Mouse (Mus musculus) embryonic facial prominence, embryonic 10.5 days (tissue): ENCODE measurements around the gene Fut2. TPM values are rescaled to one million over a fixed set of nuclear protein-coding genes. Genes with fewer than 3 reads are reported as not detected.

Experiments used
- DNase-seq: peaks from one replicate; pipeline ENCODE4 v3.0.0-alpha.2; 2017; ENCODE audit warnings: low spot score
- H3K27ac ChIP-seq: fragments of 300-500 bp; sonication (generic); replicated peaks from 2 replicates; pipeline ENCODE4 v1.5.1; 2016; ENCODE audit warnings: mild to moderate bottlenecking
- H3K27me3 ChIP-seq: fragments of 300-500 bp; sonication (generic); replicated peaks from 2 replicates; pipeline ENCODE4 v1.6.1; 2016; ENCODE audit warnings: low read depth, mild to moderate bottlenecking; ENCODE audit not compliant: poor library complexity, severe bottlenecking
- H3K36me3 ChIP-seq: fragments of 300-500 bp; sonication (generic); replicated peaks from 2 replicates; pipeline ENCODE4 v1.6.1; 2016; ENCODE audit warnings: mild to moderate bottlenecking, moderate library complexity
- H3K4me1 ChIP-seq: fragments of 300-500 bp; sonication (generic); 2 replicates; pipeline ENCODE4 v1.6.1; 2016
- H3K4me3 ChIP-seq: fragments of 300-500 bp; sonication (generic); 2 replicates; pipeline ENCODE4 v1.5.1; 2016; ENCODE audit warnings: mild to moderate bottlenecking, moderate library complexity
- H3K9me3 ChIP-seq: fragments of 300-500 bp; sonication (generic); 2 replicates; pipeline ENCODE4 v1.6.1; 2016; ENCODE audit warnings: mild to moderate bottlenecking
- WGBS: fragments of 180-500 bp; shearing (Covaris S2); methylation state at CpG from one replicate; pipeline ENCODE4 v1.1.7; 2016; 5-methylcytosine and 5-hydroxymethylcytosine counted together
- polyA plus RNA-seq: library from polyadenylated mRNA; unstranded; fragments of >200 nt; fragmentation: Nextera tagmentation; extraction: Ambion mirVana; gene quantifications from 2 replicates; pipeline ENCODE4 v1.2.1, GENCODE M21; 2016

Gene Fut2
- polyA plus RNA-seq, 1 experiment from 2014 or later: 0.07 TPM

DNA sequence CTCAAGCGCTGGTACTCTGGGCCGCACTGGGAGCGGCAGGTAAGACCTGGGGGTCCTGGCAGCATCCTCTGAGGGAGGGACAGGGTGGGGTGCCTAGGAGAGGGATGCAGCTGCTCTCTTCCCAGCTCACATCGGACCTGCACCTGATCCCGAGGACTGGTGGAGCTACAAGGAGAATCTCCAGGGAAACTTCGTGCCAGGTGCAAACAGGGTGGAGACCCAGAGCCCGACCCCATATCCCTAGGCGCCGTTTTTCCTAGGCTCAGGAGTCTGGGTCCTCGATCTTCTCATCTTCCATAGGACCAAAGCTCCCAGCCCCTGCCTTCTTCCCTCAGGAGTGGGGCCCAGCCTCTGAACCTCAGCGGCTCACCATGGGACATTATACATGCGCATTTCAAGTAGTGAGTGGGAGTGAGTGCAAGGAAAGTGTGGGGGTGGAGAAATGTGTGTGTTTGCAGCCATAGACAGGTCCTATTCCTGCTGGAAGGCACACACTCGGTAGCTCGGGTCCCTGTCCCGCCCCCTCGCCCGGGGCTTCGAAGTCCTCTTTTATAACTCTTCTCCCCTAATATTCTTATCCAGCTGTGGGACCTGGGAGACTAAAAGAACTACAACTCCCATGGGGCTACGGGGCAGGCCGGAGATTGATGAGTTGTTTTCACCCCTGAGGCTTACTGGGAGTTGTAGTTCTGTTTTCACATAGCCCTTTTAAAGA is 34.3 kb upstream of the Fut2 start:
- Histone ChIP-seq H3K27me3 (peaks cover 46% of the 10 kb centered on the region), H3K9me3 (no peaks in the 10 kb centered on the region), H3K36me3 (no peaks in the 10 kb centered on the region), H3K4me3 (peak overlapping the region; percentile 59), H3K27ac (peak overlapping the region; percentile 48), H3K4me1 (peaks cover 52% of the 10 kb centered on the region)
- 1% methylated on average over 20 of the region's 20 CpGs for WGBS
- DNase-seq: peak; percentile 76

DNA sequence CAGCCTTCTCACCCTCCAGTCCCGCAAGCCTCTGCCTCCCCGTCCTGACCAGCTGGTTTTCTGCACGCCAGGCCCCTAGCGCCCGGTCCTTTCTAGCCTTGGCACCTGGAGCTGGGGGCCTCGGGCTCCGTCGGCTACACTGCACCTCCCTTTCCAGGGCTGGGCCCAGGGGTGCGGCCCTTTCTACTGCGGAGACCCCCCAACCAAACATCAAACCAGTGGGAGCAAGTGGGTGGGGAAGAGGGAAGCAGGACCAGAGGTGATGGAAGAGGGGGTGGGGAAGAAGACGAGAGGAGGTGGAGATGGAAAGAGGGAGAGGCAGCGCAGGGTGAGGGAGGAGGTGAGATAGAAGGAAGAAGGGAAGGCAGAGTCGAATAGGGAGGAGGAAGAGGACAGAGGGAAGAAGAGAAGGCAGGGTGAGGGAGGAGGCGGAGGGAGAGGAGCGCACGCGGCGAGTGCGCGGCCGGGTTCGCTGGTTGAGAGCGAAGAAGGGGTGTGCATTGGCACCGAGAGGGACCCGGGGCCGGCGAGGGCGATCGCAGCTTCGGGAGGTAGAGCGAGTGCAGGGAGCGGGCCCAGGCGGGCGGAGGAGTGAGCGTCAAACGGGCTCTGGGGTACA is 33.4 kb upstream of the Fut2 start, which contains the start of gene Car11:
Gene Car11, plus strand, starts transcription at position 321 of the 619 bp plus-strand sequence.
- peaks cover 46% of the 10 kb centered on the region for H3K27me3 ChIP-seq
- no peaks in the 10 kb centered on the region for H3K36me3 ChIP-seq
- peaks cover 56% of the 10 kb centered on the region for H3K4me1 ChIP-seq
- peak within 1 kb of the TSS; percentile 48 for H3K27ac ChIP-seq
- peak; percentile 45 for DNase-seq
- H3K4me3 ChIP-seq: peak within 1 kb of the TSS; percentile 59
- H3K9me3 ChIP-seq: no peaks in the 10 kb centered on the region
- WGBS: 2% methylated on average over 36 of the region's 36 CpGs

DNA sequence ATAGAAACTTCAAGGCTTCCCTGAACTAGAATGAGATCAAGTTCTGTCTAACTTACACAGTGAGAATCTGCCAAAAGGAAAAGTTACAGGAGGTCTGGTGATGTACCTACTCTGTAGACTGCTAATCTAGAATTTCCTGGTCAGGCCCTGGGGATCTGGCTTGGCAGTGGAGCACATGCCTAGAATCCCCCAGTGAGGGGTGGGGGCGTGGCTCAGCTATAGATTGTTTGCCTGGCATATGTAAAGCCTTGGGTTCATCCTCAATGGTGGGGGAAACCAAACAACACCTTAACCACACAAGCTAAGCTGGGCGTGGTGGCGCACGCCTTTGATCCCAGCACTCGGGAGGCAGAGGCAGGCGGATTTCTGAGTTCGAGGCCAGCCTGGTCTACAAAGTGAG is 31.7 kb upstream of the Fut2 start:
- H3K27me3 ChIP-seq: peaks cover 46% of the 10 kb centered on the region
- H3K4me1 ChIP-seq: peaks cover 52% of the 10 kb centered on the region
- 80% methylated on average over 7 of the region's 7 CpGs for WGBS
- H3K36me3 ChIP-seq: no peaks in the 10 kb centered on the region
- no peaks in the 10 kb centered on the region for H3K9me3 ChIP-seq
- no peak overlapping the region for H3K4me3 ChIP-seq
- DNase-seq: no peak
- no peak overlapping the region for H3K27ac ChIP-seq

DNA sequence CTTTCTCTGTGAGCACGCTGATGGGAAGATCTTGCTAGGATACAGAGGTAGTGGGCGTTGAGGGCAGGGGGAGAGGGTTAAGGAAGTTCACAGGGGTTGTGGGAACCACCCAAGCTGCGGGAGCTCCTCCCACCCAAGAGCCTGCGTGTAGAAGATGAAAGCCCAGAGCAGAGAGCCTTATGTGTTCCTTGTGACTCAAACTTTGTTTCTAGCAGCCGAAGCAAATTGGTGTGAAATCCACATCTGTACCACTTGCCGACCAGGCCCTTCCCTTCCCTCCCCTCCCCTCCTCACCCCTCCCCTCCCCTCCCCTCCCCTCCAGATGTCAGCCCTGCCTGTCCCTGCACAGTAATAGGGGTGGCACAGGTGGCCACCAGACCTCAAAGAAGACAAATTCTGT is 28.9 kb upstream of the Fut2 start:
- WGBS: 18% methylated on average over 6 of the region's 6 CpGs
- H3K27me3 ChIP-seq: peaks cover 29% of the 10 kb centered on the region

DNA sequence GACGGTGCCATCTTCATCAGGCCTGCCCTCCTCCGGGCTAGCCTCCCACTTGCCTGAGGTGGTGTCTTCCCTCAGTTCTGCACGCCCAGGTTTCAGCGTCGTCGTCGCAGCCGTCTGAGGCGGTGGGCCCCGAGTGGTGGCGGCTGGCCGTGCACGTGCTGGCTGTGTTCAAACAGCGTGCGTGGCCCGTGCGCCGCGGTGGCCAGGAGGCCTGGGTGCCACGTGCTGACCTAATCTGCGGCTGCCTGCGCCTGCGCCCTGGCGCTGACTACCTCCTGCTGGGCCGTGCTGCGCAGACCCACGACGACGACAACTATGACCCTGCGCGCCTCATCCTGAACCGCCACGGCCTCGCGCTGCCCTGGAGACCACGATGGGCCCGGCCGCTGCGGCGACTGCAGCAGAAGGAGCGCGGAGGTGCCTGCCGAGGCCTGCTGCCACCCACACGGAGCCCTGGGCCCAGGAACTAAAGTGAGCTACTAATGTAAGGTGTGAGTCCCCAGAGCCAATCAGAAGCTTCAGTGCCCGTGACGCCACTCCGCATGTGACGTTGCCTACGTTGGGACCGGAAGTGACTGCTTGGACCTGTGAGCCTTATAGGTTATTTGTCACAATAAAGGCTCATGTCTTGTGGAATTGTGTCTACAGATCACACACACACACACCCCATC is 27.9 kb upstream of the Fut2 start, which contains the start of gene Sec1:
Gene Sec1, minus strand, starts transcription at position 482 of the 671 bp plus-strand sequence.
- H3K36me3 ChIP-seq: no peaks in the 10 kb centered on the region
- no peak within 1 kb of the TSS for H3K4me3 ChIP-seq
- peaks cover 19% of the 10 kb centered on the region for H3K27me3 ChIP-seq
- H3K27ac ChIP-seq: peak within 1 kb of the TSS; percentile 54
- 88% methylated on average over 50 of the region's 50 CpGs for WGBS
- peaks cover 45% of the 10 kb centered on the region for H3K4me1 ChIP-seq
- no peak for DNase-seq
- H3K9me3 ChIP-seq: no peaks in the 10 kb centered on the region

More for the DNA sequence above, 28.9 kb upstream of the Fut2 start:
- no peak overlapping the region for H3K4me3 ChIP-seq
- H3K27ac ChIP-seq: peak overlapping the region; percentile 54; the same call in 1 of the 2 replicates
- peak; percentile 68 for DNase-seq
- no peaks in the 10 kb centered on the region for H3K36me3 ChIP-seq
- H3K4me1 ChIP-seq: peaks cover 45% of the 10 kb centered on the region
- no peaks in the 10 kb centered on the region for H3K9me3 ChIP-seq

DNA sequence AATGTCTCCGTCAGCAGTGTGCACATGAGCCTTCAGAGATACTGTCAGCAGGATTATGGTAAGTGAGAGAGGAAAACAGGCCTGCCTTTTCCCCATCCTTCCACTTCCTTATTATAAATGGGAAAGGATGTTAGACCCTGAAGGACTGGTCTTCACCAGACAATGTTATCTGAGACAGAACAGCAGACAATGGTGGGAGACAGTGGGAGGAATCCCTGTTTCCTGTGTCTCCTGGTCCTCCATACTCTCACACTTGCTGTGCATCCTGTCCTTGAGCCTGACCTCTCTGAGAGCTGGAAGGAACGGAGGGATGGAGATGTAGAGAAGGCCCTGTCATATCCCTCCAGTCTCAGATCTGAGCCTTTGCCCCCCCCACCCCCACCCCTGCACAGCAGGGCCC is 26.2 kb upstream of the Fut2 start:
- peaks cover 49% of the 10 kb centered on the region for H3K4me1 ChIP-seq
- no peak overlapping the region for H3K4me3 ChIP-seq
- H3K36me3 ChIP-seq: no peaks in the 10 kb centered on the region
- 87% methylated on average over 2 of the region's 2 CpGs for WGBS
- H3K27ac ChIP-seq: 0 out of 2 replicates have a peak overlapping the region, but pooled peaks have one; percentile 44
- no peaks in the 10 kb centered on the region for H3K9me3 ChIP-seq
- 0 out of 2 replicates have a peak, but pooled peaks cover 6% of the 10 kb centered on the region for H3K27me3 ChIP-seq
- no peak for DNase-seq

DNA sequence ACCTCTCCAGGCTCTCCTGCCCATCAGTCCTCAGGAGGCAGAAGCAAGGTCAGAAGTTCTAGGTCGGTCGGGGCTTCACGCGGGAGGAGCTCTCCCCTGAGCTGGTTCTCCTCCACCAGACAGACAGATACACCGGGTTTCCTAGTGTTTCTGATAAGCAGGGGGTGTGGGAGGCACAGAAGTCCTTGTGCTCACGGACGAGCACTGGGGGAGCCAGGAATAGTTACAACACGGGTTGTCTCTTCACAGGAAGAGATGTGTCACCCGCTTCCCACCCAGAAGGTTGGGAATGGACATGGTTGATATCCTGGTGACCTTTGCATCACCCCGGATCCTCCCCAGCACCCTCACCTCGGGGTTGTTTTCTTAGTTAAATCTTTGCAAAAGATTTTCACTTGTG is 23.6 kb upstream of the Fut2 start:
- Histone ChIP-seq H3K4me3 (no peak overlapping the region), H3K27ac (0 out of 2 replicates have a peak overlapping the region, but pooled peaks have one; percentile 26), H3K27me3 (peaks cover 14% of the 10 kb centered on the region; the same call in 1 of the 2 replicates), H3K36me3 (no peaks in the 10 kb centered on the region), H3K4me1 (peaks cover 64% of the 10 kb centered on the region), H3K9me3 (no peaks in the 10 kb centered on the region)
- WGBS: 75% methylated on average over 11 of the region's 11 CpGs
- no peak for DNase-seq

DNA sequence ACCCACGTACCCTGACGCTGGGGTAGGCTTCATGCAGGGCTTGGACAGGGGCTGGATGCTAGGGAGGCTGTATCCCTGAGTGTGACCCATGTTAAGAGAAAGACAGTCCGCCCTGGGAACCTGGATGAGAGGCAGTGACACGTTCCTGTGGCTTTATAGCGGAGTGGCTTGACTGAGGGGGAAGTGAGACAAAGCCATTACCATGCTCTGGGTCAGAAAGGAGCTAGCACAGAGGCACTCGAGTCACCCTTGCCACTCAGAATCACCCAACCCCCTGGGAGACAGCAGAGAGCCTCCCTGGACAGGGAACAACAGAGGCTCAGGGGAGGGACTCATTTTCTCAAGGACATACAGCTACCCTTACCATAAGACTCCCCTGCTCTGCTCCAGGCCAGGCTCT is 22.9 kb upstream of the Fut2 start:
- Histone ChIP-seq H3K4me3 (no peak overlapping the region), H3K27me3 (peaks cover 18% of the 10 kb centered on the region; the same call in 1 of the 2 replicates), H3K4me1 (peaks cover 63% of the 10 kb centered on the region), H3K36me3 (no peaks in the 10 kb centered on the region), H3K9me3 (no peaks in the 10 kb centered on the region), H3K27ac (peak overlapping the region; percentile 27; the same call in 1 of the 2 replicates)
- WGBS: 64% methylated on average over 6 of the region's 6 CpGs
- no peak for DNase-seq

DNA sequence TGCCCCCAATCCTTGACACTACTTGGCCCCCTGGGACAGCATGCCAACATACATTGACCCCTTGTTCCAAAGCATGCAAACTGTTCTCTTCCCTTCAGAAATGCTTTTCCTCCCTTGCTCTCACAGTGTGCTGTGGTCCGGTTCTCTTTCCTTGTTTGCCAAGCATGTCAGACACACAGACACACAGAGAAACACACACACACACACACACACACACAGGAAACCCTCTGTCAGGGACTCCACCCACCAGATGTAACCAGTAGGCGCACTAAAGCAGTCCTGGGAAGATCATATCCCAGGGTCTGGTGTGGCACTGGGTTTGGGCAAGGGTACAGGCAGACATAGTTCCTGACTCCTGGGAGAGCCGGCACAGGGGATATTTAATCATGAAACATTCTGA is 20.6 kb upstream of the Fut2 start:
- Histone ChIP-seq H3K9me3 (no peaks in the 10 kb centered on the region), H3K36me3 (no peaks in the 10 kb centered on the region), H3K27me3 (peaks cover 28% of the 10 kb centered on the region; the same call in 1 of the 2 replicates), H3K27ac (peak overlapping the region; percentile 74; the same call in 1 of the 2 replicates), H3K4me1 (peaks cover 72% of the 10 kb centered on the region), H3K4me3 (no peak overlapping the region)
- 74% methylated on average over 3 of the region's 3 CpGs for WGBS
- no peak for DNase-seq

DNA sequence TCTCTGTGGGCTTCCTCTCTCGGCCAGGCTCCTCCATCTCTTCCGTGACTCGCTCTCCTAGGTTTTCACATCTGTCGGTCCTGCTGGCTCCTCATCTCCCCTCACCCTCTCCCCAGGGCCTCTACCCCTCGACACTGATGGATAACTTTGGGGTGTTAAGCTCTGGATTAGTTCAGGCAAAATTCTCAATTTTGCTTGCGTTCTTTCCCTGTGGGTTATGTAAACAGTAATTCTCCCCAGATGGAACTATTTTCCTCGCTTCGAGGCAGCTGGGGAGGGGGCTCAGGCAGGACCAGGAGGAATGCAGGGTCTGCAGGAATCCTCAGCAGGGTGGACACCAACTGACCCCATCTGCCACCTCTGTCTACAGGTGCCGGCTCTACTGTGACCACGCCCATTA is 19.6 kb upstream of the Fut2 start:
- no peak for DNase-seq
- H3K4me1 ChIP-seq: peaks cover 72% of the 10 kb centered on the region
- 43% methylated on average over 10 of the region's 10 CpGs for WGBS

DNA sequence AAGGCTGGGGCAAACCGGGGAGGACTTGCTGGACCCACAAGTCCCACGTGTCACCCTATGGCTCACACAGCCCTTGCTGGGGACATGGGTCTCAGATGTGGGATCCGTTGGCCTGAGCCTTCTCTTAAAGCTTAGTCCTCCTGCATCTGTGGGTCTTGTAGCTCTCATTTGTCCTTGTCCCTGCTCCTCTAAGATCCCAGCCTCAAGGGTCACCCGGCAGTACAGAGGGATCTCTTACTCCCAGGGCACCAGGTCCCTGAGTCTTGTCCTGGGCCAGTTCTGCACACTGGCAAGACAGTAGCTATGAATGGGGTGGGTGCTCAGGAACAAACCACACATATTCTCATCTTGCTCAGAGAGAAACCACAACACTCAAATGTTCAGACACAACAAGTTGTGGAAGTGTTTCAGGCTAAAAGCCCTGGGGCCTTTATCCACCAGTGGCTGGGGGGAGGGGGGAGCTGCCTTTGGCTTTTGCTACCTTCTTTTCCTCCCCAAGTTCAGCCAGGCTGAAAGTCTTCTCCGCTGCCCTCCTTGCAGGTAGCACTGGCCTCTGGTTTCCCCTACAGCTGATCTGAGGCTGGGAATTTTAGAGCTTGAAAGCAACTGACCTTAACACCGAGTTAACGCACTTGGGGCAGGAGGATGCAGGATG is 17.3 kb upstream of the Fut2 start, which contains the start of gene Ntn5:
Gene Ntn5, plus strand, starts transcription at position 627 of the 655 bp plus-strand sequence.
- peaks cover 52% of the 10 kb centered on the region for H3K4me1 ChIP-seq
- WGBS: 68% methylated on average over 7 of the region's 7 CpGs
- no peak for DNase-seq
- H3K36me3 ChIP-seq: no peaks in the 10 kb centered on the region
- peaks cover 22% of the 10 kb centered on the region; the same call in 1 of the 2 replicates for H3K27me3 ChIP-seq
- H3K27ac ChIP-seq: peak within 1 kb of the TSS; percentile 90
- no peaks in the 10 kb centered on the region for H3K9me3 ChIP-seq
- peak within 1 kb of the TSS; percentile 42 for H3K4me3 ChIP-seq

More for the DNA sequence above, 19.6 kb upstream of the Fut2 start:
- H3K27me3 ChIP-seq: peaks cover 28% of the 10 kb centered on the region; the same call in 1 of the 2 replicates
- H3K36me3 ChIP-seq: no peaks in the 10 kb centered on the region
- no peaks in the 10 kb centered on the region for H3K9me3 ChIP-seq
- peak overlapping the region; percentile 30; the same call in 1 of the 2 replicates for H3K4me3 ChIP-seq
- H3K27ac ChIP-seq: peak overlapping the region; percentile 76
